Mouse (Mus musculus) C2C12 (cell line): ENCODE results near the gene Pilrb2.

ENCODE experiments used
- CTCF ChIP-seq: IDR thresholded peaks from one replicate; pipeline ENCODE4 v1.5.1; 2011; ENCODE audit not compliant: control insufficient read depth, insufficient read depth, insufficient read length
- MAX ChIP-seq: IDR thresholded peaks from one replicate; pipeline ENCODE4 v1.6.1; 2011; ENCODE audit warnings: mild to moderate bottlenecking, control low read depth
- MYOD1 ChIP-seq: IDR thresholded peaks from one replicate; pipeline ENCODE4 v1.6.1; 2011; ENCODE audit warnings: low read depth; ENCODE audit not compliant: control insufficient read depth, insufficient read length
- USF1 ChIP-seq: IDR thresholded peaks from one replicate; pipeline ENCODE4 v1.6.1; 2011; ENCODE audit warnings: low read depth, mild to moderate bottlenecking, control low read depth, moderate library complexity

DNA sequence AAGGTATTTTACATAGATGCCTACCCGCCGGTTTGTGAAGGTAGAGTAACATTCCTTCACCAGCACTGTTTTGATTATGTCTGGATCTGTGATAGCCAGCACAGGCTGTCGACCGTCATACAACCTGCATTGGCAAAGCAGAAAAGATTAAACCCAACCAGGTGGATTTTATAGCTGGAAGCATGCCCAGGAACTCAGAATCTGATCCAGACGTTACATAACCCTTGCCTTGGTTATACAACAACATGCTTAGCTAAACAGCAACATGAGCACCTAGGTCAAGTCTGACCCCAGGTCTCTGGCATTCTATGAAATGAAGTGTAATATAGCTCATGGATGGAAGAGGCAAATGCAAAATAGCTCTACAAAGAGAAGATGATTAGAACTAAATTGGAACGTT, 43.9 kb upstream of the Pilrb2 start:
- no peak for TF ChIP-seq CTCF
- TF ChIP-seq USF1 = no peak
- no peak for TF ChIP-seq MAX
- TF ChIP-seq MYOD1 = no peak
